Mouse (Mus musculus): Measurements from ENCODE around the gene Ampd1.

Ampd1 gene

DNA sequence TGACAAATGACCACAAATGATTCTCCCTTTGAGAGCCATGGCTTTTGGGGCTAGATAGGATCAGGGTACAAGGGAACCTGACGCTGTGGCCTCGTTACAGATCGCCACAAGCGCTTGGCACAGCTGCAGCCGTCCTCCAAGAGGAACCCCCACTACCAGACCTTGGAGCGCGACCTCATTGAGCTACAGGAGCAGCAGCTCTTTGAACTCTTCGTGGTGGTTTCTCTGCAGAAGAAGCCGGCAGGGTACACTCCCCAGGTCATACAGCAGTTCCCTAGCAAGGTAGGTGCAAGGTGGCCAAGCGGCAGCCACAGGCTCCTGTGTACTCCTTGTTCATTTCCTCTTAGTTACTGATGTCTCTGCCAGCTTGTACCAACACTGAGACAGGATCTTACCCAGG, 75.1 kb downstream of the Ampd1 start:
- DNase-seq (ENCODE audit: low spot score in 2 of 2) = no peak
